Mouse (Mus musculus) liver, adult 2 months (tissue): ENCODE results near the gene Kmt5a.

ENCODE experiments used
- CTCF ChIP-seq: fragments of 200-500 bp; IDR thresholded peaks from 2 replicates; pipeline ENCODE4 v1.5.1; 2011; ENCODE audit warnings: low read depth, low read length, control low read depth
- POLR2A ChIP-seq: fragments of 200-500 bp; IDR thresholded peaks from 2 replicates; pipeline ENCODE4 v1.6.1; 2011; ENCODE audit warnings: low read length, control low read depth; ENCODE audit not compliant: insufficient read depth; ENCODE audit errors: extremely low read depth

- TF ChIP-seq POLR2A (no peak), CTCF (no peak)
Measured at GRCm38 (mm10) chr5:124470591-124471171, 31.0 kb downstream of the Kmt5a start.
